Mouse (Mus musculus) heart, adult 2 months (tissue): ENCODE data around the gene Id1.

Experiments
- CTCF ChIP-seq: fragments of 200-600 bp; IDR thresholded peaks from 2 replicates; pipeline ENCODE4 v1.8.1; 2022; ENCODE audit warnings: antibody characterized with exemption, mild to moderate bottlenecking, moderate library complexity
- EP300 ChIP-seq: fragments of 200-500 bp; IDR thresholded peaks from 2 replicates; pipeline ENCODE4 v1.6.1; 2011; ENCODE audit warnings: low read depth, low read length, control low read depth; ENCODE audit not compliant: insufficient read depth

DNA sequence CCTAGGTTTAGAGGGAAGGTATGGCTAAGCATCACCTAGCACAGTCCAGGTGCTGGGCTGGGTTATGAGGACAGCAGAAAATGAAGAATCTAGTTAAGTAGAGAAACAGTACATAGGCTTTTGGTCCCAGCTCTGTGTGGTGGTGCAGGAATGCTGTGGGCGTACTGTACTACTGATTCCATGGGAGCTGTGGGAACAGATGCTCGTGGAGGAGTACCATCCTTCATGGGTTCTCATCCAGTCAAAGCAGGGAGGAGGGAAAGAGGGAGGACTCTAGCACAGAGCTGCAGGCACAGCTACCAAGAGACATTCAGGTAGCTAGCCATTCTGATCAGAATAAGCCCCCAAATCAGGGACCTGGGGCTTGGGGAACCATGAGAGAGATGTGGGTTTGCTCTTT, 40.4 kb downstream of the Id1 start:
- TF ChIP-seq CTCF = no peak
- no peak for TF ChIP-seq EP300
